Mouse (Mus musculus) neural tube, embryonic 15.5 days (tissue): ENCODE results near the gene Pla2g2d. TPM values are rescaled to one million over a fixed set of nuclear protein-coding genes. Genes with fewer than 3 reads are reported as not detected.
"Not testable (repeated sequence)": the region's sequence is repeated elsewhere in the genome, so short reads cannot be mapped to it uniquely, and the experiment has no call there.

Source experiments
- ATAC-seq: fragments of 200-750 bp; cut with Nextera tagmentation; 2 replicates; pipeline ENCODE4 v1.8.0; 2017; ENCODE audit warnings: mild to moderate bottlenecking, moderate TSS enrichment, moderate library complexity; ENCODE audit not compliant: low FRiP score
- H3K27ac ChIP-seq: fragments of 300-500 bp; sonication (generic); replicated peaks from 2 replicates; pipeline ENCODE4 v1.5.1; 2015; ENCODE audit warnings: mild to moderate bottlenecking, inconsistent platforms
- H3K27me3 ChIP-seq: fragments of 300-500 bp; sonication (generic); replicated peaks from 2 replicates; pipeline ENCODE4 v1.6.1; 2015; ENCODE audit warnings: inconsistent platforms
- H3K36me3 ChIP-seq: fragments of 300-500 bp; sonication (generic); 2 replicates; pipeline ENCODE4 v1.6.1; 2015; ENCODE audit warnings: inconsistent platforms
- H3K4me1 ChIP-seq: fragments of 300-500 bp; sonication (generic); 2 replicates; pipeline ENCODE4 v1.6.1; 2015; ENCODE audit warnings: inconsistent platforms
- H3K4me2 ChIP-seq: fragments of 300-500 bp; sonication (generic); 2 replicates; pipeline ENCODE4 v1.6.1; 2015; ENCODE audit warnings: inconsistent platforms, mild to moderate bottlenecking, moderate library complexity
- H3K4me3 ChIP-seq: fragments of 300-500 bp; sonication (generic); replicated peaks from 2 replicates; pipeline ENCODE4 v1.5.1; 2015; ENCODE audit warnings: mild to moderate bottlenecking, inconsistent platforms
- H3K9ac ChIP-seq: fragments of 300-500 bp; sonication (generic); replicated peaks from 2 replicates; pipeline ENCODE4 v1.6.1; 2015; ENCODE audit warnings: mild to moderate bottlenecking, inconsistent platforms
- H3K9me3 ChIP-seq: fragments of 300-500 bp; sonication (generic); replicated peaks from 2 replicates; pipeline ENCODE4 v1.6.1; 2016; ENCODE audit warnings: inconsistent platforms
- WGBS: fragments of 180-500 bp; shearing (Covaris S2); methylation state at CpG from one replicate; pipeline ENCODE4 v1.1.7; 2015; ENCODE audit warnings: mixed read lengths; 5-methylcytosine and 5-hydroxymethylcytosine counted together
- polyA plus RNA-seq: library from polyadenylated mRNA; unstranded; fragments of >200 nt; fragmentation: Nextera tagmentation; extraction: Ambion mirVana; gene quantifications from 2 replicates; pipeline ENCODE4 v1.2.1, GENCODE M21; 2015

The Pla2g2d gene
- polyA plus RNA-seq, 1 experiment from 2014 or later, result 0.72 TPM

DNA sequence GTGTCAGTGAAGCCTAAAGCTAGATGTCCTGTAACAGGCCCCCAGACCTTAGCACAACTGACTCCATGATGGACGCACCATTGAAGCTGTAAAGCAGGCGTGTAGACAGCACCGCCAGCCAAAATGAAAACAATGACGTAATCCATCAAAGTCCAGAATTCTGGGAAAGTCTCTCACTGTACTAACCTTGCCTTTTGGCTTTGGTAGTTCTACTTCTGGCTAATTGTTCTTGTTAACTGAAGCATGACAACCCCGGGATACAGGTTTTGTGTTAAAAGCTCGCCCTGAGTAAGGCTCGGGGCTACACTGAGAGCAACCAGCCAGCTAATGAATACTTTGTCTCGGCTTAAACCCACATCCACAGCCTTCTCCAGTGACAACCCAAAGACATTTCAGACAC is 29.7 kb downstream of the Pla2g2d start:
- no peak overlapping the region for H3K4me3 ChIP-seq
- peaks cover 9% of the 10 kb centered on the region for H3K4me1 ChIP-seq
- ATAC-seq, result no peak
- H3K9ac ChIP-seq, result no peak overlapping the region
- WGBS, result 21% methylated on average over 8 of the region's 8 CpGs
- H3K36me3 ChIP-seq, result no peaks in the 10 kb centered on the region
- H3K27me3 ChIP-seq, result no peaks in the 10 kb centered on the region
- H3K27ac ChIP-seq, result no peak overlapping the region
- H3K9me3 ChIP-seq, result no peaks in the 10 kb centered on the region
- H3K4me2 ChIP-seq, result no peak overlapping the region

DNA sequence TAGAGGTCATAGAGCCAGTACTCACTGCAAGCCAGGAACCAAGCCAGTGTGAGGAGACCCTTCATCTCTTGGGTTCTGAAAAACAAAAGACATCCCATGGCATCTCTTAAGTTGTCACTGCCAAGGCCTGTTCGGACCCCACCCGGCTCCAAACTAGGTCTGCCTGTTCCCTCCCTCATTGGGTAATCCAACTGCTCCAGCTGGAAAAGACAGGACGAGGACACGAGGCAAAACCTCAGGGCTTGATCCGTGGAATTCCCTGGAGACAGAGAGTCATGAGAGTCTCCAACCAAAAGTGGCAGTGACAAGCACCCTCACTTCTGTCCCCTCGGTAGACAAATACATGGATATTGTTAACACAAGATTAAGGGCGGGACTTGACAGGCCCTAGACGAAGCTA is 30.6 kb downstream of the Pla2g2d start:
- no peak overlapping the region for H3K4me2 ChIP-seq
- no peak overlapping the region for H3K27ac ChIP-seq
- WGBS, result 88% methylated on average over 8 of the region's 8 CpGs
- H3K4me3 ChIP-seq, result no peak overlapping the region
- no peaks in the 10 kb centered on the region for H3K27me3 ChIP-seq
- H3K36me3 ChIP-seq, result no peaks in the 10 kb centered on the region
- H3K9ac ChIP-seq, result no peak overlapping the region
- H3K4me1 ChIP-seq, result peaks cover under 1% of the 10 kb centered on the region; the same call in 1 of the 2 replicates
- H3K9me3 ChIP-seq, result no peaks in the 10 kb centered on the region
- no peak for ATAC-seq

DNA sequence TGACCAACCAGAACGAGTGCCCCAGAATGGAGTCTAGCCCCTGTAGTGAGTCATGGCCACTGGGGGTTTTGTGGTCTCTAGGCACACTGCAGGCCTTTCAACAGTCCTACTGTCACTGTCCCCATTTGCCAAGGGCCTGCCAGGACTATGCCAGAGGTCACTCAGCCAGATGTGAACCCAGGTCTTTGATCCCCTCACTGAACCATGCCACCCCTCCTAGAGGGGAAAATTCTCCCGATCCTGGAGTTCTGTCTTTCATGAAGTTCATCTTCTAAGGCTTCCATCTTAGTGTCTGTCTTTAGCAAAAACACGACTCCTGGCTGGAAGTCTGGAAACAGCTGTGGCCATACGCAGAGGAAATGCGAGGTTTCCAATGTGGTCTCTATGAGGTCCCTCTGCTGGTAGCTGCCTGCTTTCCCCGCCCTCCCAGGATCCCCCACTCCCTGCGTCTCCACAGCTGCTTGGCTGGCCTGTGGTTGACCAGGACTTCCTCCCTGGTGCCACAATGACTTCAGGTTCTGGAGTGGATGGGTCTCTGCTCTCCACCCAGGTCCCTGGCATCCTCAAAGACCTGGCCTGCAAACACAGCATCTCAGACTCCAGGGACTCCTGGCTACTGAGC is 31.5 kb downstream of the Pla2g2d start:
- H3K4me2 ChIP-seq, result no peak overlapping the region
- no peak overlapping the region for H3K4me3 ChIP-seq
- 87% methylated on average over 7 of the region's 7 CpGs for WGBS
- no peaks in the 10 kb centered on the region for H3K27me3 ChIP-seq
- no peaks in the 10 kb centered on the region for H3K9me3 ChIP-seq
- no peak overlapping the region for H3K9ac ChIP-seq
- H3K27ac ChIP-seq, result no peak overlapping the region
- no peak for ATAC-seq
- no peaks in the 10 kb centered on the region for H3K4me1 ChIP-seq
- no peaks in the 10 kb centered on the region for H3K36me3 ChIP-seq

- Histone ChIP-seq H3K9ac (no peak overlapping the region), H3K9me3 (no peaks in the 10 kb centered on the region), H3K27me3 (no peaks in the 10 kb centered on the region), H3K4me1 (no peaks in the 10 kb centered on the region), H3K27ac (no peak overlapping the region), H3K4me3 (no peak overlapping the region), H3K4me2 (no peak overlapping the region), H3K36me3 (no peaks in the 10 kb centered on the region)
- 86% methylated on average over 9 of the region's 9 CpGs for WGBS
- no peak for ATAC-seq
These were observed 40.6 kb downstream of the Pla2g2d start for GRCm38 (mm10) chr4:138816166-138816565.

DNA sequence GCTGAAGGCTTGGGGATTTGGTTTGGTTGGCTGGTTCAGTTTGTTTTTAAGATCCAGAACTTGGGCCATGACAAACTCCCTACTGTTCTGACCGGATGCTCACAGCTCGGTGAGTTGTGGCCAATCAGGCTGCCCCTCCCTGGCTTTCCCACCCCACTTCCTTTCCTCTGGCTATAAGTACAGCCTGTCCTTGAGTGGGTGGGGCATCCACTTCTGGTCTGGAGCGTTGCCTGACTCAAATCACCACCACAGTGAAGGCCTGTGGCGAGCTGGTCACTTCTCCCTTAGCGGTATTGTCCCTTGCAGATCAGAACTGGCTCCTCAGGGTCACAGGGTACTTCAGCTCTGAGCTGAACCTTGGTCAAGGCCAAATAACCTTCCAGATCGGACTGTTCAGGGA is 42.2 kb downstream of the Pla2g2d start:
- H3K27me3 ChIP-seq, result no peaks in the 10 kb centered on the region
- H3K4me3 ChIP-seq, result no peak overlapping the region
- no peak overlapping the region for H3K4me2 ChIP-seq
- ATAC-seq, result no peak
- 82% methylated on average over 6 of the region's 6 CpGs for WGBS
- H3K9ac ChIP-seq, result no peak overlapping the region
- no peak overlapping the region for H3K27ac ChIP-seq
- no peaks in the 10 kb centered on the region for H3K9me3 ChIP-seq
- H3K36me3 ChIP-seq, result no peaks in the 10 kb centered on the region
- H3K4me1 ChIP-seq, result no peaks in the 10 kb centered on the region

DNA sequence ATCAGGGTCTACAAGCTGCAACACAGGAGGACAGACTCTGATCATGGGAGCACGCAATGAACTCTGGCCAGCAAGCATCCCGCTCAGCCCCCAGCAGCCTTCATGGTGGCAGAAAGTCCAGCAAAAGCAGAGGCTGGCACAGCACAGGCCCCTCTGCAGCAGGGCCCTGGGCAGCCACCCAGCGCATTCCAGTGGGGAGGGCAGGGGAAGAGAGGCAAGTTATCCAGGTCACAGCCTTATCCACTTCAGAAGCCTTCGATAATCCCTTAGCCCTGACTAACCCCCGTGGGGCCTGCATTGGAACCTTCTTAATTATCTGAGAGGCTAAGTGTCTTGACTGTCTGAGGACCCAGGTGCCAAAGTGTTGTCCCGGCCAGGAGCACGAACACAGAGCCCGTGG is 43.6 kb downstream of the Pla2g2d start:
- WGBS, result 60% methylated on average over 8 of the region's 8 CpGs
- no peaks in the 10 kb centered on the region for H3K36me3 ChIP-seq
- no peak overlapping the region for H3K27ac ChIP-seq
- H3K4me3 ChIP-seq, result no peak overlapping the region
- no peaks in the 10 kb centered on the region for H3K27me3 ChIP-seq
- H3K9me3 ChIP-seq, result no peaks in the 10 kb centered on the region
- H3K4me1 ChIP-seq, result no peaks in the 10 kb centered on the region
- ATAC-seq, result no peak
- no peak overlapping the region for H3K9ac ChIP-seq
- H3K4me2 ChIP-seq, result no peak overlapping the region

DNA sequence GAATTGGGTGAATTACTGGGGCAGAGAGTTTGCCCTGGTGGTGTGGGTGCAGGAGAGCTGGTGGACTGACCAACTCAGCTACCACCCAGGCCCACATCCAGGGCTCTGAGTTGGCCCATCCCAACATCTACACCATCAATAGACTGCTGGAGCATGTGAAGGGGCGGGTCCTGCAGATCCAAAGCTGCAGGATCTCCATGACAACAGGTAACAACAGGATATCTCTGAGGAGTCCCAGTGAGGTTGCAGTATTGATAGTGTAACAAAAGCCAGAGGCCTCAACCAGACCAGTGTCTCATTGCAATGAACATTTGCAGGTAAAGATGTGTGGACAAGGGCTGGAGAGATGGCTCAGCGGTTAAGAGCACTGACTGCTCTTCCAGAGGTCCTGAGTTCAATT is 45.5 kb downstream of the Pla2g2d start:
- peaks cover 4% of the 10 kb centered on the region for H3K4me1 ChIP-seq
- no peaks in the 10 kb centered on the region for H3K27me3 ChIP-seq
- no peak overlapping the region for H3K27ac ChIP-seq
- no peaks in the 10 kb centered on the region for H3K9me3 ChIP-seq
- H3K4me3 ChIP-seq, result no peak overlapping the region
- no peaks in the 10 kb centered on the region for H3K36me3 ChIP-seq
- no peak overlapping the region for H3K4me2 ChIP-seq
- H3K9ac ChIP-seq, result no peak overlapping the region
- ATAC-seq, result no peak
- 77% methylated on average over 2 of the region's 2 CpGs for WGBS

- not testable (repeated sequence) for ATAC-seq
- WGBS, result 85% methylated on average over 2 of the region's 2 CpGs
These were observed 48.6 kb downstream of the Pla2g2d start for GRCm38 (mm10) chr4:138824161-138824560.

DNA sequence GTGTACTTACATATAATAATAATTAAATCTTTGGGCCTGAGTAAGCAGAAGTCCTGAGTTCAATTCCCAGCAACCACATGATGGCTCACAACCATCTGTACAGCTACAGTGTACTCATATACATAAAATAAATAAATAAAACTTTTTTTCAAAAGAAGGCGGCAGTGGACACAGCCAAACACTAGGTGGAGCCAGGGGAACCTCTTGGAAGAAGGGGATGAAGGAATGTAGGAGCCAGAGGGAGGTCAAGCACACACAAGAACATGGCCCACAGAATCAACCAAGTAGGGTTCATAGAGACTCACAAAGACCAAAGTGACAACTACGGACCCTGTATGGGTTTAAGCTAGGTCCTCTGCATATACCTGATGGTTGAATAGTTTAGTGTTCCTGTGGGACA is 49.1 kb downstream of the Pla2g2d start:
- Histone ChIP-seq H3K27ac (no peak overlapping the region), H3K9me3 (no peaks in the 10 kb centered on the region), H3K4me2 (no peak overlapping the region), H3K4me3 (no peak overlapping the region), H3K9ac (no peak overlapping the region), H3K27me3 (no peaks in the 10 kb centered on the region), H3K4me1 (peaks cover 8% of the 10 kb centered on the region), H3K36me3 (no peaks in the 10 kb centered on the region)
- no peak for ATAC-seq
- 85% methylated on average over 2 of the region's 2 CpGs for WGBS

More at GRCm38 (mm10) chr4:138824161-138824560, 48.6 kb downstream of the Pla2g2d start:
- H3K27me3 ChIP-seq, H3K4me1 ChIP-seq, H3K4me2 ChIP-seq, H3K27ac ChIP-seq, H3K9ac ChIP-seq, H3K36me3 ChIP-seq, H3K4me3 ChIP-seq, H3K9me3 ChIP-seq: not testable (repeated sequence)

DNA sequence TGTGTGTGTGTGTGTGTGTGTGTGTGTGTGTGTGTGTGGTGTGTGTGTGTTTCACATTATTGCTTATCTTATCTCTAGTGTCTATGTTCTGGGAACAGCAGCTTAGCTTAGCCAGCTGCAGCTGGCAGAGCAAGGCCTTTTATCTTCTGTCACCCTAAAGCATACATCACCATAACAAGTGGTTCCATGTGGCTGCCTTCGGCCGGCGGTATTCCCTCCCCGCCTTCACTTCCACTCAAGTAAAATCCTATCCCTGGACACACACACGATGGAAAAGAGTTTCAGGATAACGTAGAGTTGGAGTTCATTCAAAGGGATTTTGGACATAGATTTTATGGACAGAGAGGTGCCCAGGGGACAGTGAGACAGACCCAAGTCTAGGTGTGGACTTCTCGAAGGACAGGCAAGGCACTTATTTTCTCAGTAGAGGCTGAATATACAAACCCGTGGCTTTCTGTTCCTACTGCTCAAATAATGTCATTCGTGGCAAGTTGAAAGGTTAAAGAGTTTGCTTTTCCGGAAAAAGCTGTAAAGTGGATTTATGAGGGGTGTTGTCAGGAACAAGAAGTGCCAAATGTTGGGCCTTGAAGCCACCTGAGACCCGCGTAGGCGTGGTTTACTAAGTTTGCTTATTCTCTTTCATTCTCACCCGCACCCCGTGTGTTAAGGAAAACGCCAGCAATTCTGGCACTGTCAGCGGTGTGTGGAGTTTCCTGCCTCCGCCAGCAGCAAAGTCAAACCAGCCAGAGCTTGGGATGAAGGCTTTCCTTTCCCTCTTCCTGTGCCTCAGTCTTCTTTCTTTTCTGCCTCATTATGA is 50.4 kb downstream of the Pla2g2d start:
- H3K4me1 ChIP-seq, result peaks cover 8% of the 10 kb centered on the region
- no peaks in the 10 kb centered on the region for H3K36me3 ChIP-seq
- H3K27ac ChIP-seq, result no peak overlapping the region
- H3K4me3 ChIP-seq, result no peak overlapping the region
- no peaks in the 10 kb centered on the region for H3K27me3 ChIP-seq
- no peak overlapping the region for H3K9ac ChIP-seq
- no peak overlapping the region for H3K4me2 ChIP-seq
- ATAC-seq, result no peak
- 38% methylated on average over 18 of the region's 18 CpGs for whole genome bisulfite sequencing
- H3K9me3 ChIP-seq, result no peaks in the 10 kb centered on the region

DNA sequence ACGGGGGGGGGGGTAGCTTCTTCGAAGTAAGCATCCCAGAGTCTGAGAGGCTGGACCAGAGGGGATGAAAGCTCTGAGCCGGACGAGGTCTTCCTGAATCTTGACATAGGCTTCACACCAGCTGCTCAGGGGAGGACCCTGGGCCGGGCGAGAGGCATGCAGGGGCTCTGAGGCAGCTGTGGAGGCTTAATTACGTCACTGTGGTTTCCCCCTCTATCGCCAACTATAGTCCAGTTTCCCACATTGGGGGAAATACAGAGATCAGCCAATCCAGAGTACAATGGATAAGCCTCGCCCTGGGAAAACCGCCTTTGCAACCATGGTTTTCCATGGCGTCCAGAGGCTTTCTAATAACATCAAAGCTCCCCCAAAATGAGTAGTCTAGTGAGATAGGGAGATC is 51.6 kb downstream of the Pla2g2d start:
- Histone ChIP-seq H3K4me1 (peaks cover 8% of the 10 kb centered on the region), H3K4me2 (no peak overlapping the region), H3K9me3 (no peaks in the 10 kb centered on the region), H3K9ac (no peak overlapping the region), H3K36me3 (no peaks in the 10 kb centered on the region), H3K27ac (no peak overlapping the region), H3K4me3 (no peak overlapping the region), H3K27me3 (no peaks in the 10 kb centered on the region; the same call in 1 of the 2 replicates)
- 73% methylated on average over 11 of the region's 11 CpGs for WGBS
- no peak for ATAC-seq
